Mouse (Mus musculus): ENCODE data around the gene Snx29.
"Not testable (repeated sequence)": the region's sequence is repeated elsewhere in the genome, so short reads cannot be mapped to it uniquely, and the experiment has no call there.

Snx29 gene

GRCm38 (mm10) chr16:11360576-11360975 lies 37.9 kb downstream of the Snx29 start:
- not testable (repeated sequence) for DNase-seq (ENCODE audit: low spot score)

DNA sequence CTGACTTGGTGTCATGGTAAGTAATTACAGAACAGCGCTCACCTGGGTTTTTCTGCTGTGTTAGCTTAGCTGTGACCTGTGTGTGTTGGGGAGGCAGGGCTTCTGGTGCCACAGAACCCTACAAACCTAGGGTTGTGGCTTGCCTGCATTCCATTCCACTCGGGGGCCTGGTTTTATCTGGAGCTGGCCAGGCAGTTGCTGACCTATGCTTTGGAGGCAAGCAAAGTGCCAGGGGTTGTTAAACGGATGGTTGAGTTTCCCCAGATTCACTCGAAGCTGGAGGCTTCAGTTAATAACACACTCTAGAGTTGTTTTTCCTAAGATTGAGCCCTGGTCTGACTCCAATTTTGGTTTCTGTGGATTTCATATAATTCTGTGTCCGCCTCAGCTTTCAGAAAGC lies 42.9 kb downstream of the Snx29 start:
- DNase-seq (ENCODE audit: low spot score): no peak

GRCm38 (mm10) chr16:11366851-11367250 lies 44.1 kb downstream of the Snx29 start:
- DNase-seq (ENCODE audit: low spot score): no peak

GRCm38 (mm10) chr16:11368412-11368811 lies 45.7 kb downstream of the Snx29 start:
- DNase-seq (ENCODE audit: low spot score): no peak

GRCm38 (mm10) chr16:11369162-11369561 lies 46.5 kb downstream of the Snx29 start:
- no peak for DNase-seq (ENCODE audit: low spot score)

- DNase-seq (ENCODE audit: low spot score): peak; percentile 22
Observed at GRCm38 (mm10) chr16:11369642-11370041, 46.9 kb downstream of the Snx29 start.

DNA sequence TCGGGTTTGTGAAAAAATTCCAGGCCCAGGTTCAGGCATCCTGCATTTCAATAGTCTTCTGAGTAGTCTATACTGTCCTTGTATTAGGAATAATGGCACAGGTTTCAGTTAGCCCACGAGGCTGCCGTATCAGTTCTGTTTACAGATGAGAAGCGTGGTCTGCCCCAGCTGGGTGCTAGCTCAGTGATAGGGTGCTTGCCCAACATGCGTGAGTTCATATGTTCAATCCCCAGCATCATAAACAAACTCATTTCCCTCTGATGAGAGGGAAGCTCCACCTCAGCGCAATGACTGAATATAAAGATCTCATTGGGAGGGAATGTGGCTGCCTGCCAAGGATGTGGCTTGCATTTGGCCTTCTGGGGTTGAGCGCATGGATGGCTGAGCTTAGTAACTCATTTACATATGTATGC lies 47.4 kb downstream of the Snx29 start:
- peak; percentile 59 for DNase-seq (ENCODE audit: low spot score)

DNA sequence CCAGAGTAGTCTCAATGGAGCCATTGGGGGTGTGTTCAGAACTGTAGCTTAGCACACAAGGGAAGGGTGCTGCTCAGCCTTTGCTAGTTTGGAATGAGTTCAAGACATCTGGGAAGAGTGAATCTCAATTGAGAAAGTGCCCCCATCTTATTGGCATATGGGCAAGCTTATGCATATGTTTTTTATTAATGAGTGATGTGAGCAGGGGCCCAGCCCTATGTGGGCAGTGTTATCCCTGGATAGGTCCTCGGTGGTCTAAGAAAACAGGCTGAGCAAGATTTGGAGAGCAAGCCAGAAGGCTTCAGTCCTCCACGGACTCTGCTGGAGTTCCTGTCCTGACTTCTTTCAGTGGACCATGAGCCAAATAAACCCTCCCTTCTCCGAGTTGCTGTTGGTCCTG lies 56.6 kb downstream of the Snx29 start:
- DNase-seq (ENCODE audit: low spot score): no peak

- no peak for DNase-seq (ENCODE audit: low spot score)
Observed at GRCm38 (mm10) chr16:11380038-11380437, 57.3 kb downstream of the Snx29 start.

GRCm38 (mm10) chr16:11380871-11381270 lies 58.2 kb downstream of the Snx29 start:
- DNase-seq (ENCODE audit: low spot score): no peak

- DNase-seq (ENCODE audit: low spot score): no peak
Observed at GRCm38 (mm10) chr16:11384361-11384760, 61.7 kb downstream of the Snx29 start.

GRCm38 (mm10) chr16:11385150-11385549 lies 62.4 kb downstream of the Snx29 start:
- DNase-seq (ENCODE audit: low spot score): no peak

DNA sequence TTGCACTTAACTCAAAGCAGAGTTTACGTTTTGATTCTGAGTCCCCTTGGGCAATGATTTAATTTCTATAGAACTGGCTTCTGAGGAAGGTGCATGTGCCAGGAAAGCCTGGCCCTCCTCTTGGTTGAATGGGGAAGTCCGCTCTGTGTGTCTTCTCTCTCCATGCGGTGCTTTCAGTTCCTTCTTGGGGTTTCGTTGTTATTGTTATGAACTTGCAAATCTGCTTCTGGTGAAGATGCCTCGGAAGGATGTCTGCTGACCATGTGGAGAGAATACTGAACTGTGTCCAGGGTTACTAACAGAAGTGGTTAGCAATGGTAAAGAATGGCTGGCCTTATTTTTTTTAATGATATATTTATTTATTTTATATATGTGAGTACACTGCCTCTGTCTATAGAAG lies 63.1 kb downstream of the Snx29 start:
- DNase-seq (ENCODE audit: low spot score): no peak

DNA sequence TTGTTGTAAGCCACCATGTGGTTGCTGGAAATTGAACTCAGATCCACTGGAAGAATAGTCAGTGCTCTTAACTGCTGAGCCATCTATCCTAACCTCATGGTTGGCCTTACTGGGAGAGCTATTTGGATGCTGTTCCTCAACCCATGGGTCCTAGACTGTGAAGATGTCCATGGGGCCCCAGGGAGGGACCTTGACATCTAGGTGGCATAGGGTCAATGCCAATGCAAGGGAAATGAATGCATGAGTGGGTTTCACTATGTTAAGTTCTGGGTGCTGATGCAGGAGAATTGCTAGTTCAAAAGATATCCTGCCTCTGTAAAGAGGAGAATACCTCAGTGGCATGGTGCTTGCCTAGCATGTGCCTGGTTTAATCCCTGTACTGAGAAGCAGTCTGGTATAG lies 63.5 kb downstream of the Snx29 start:
- DNase-seq (ENCODE audit: low spot score): no peak

GRCm38 (mm10) chr16:11388085-11388484 lies 65.4 kb downstream of the Snx29 start:
- no peak for DNase-seq (ENCODE audit: low spot score)

DNA sequence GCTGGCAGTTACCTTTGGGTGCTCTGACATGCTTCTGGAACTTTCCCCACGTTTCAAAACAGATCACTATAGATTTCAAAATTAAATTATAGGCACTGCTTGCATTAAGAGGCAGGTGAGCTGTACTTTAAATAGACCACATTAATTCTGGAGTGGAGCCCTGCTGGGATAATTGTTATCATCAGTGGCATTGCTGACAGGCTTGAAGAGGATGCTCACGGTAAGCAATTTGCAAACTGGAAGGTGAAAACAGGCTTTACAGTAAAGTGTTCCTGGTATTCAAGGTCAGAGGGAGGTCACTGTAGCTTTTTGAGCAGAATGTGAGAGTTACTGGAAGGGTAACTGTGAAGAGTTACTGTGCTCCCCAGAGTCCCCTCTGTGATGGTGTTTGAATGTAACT lies 66.6 kb downstream of the Snx29 start:
- DNase-seq (ENCODE audit: low spot score): no peak

DNA sequence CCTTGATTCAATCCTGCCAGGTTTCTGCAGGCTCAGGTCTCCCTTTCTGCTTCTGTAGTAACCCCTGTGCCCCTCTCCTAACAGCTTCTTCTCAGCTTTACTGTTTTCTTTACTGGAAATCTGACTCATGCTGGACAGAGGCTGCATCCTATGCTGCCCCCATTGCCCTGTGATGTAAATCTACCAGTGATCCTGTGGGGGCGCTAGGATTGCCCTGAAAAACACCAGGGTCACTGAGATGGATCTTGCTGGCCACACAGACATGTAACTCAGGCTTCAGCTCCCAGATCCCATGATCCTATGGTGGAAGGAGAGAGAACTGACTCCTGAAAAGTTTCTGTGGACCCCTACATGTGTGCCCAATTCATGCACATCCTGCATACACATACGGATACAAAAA lies 73.9 kb downstream of the Snx29 start:
- DNase-seq (ENCODE audit: low spot score): no peak

GRCm38 (mm10) chr16:11399386-11399785 lies 76.7 kb downstream of the Snx29 start:
- no peak for DNase-seq (ENCODE audit: low spot score)

GRCm38 (mm10) chr16:11399845-11400565 lies 77.3 kb downstream of the Snx29 start:
- DNase-seq (ENCODE audit: low spot score): no peak

GRCm38 (mm10) chr16:11400936-11401335 lies 78.2 kb downstream of the Snx29 start:
- no peak for DNase-seq (ENCODE audit: low spot score)

DNA sequence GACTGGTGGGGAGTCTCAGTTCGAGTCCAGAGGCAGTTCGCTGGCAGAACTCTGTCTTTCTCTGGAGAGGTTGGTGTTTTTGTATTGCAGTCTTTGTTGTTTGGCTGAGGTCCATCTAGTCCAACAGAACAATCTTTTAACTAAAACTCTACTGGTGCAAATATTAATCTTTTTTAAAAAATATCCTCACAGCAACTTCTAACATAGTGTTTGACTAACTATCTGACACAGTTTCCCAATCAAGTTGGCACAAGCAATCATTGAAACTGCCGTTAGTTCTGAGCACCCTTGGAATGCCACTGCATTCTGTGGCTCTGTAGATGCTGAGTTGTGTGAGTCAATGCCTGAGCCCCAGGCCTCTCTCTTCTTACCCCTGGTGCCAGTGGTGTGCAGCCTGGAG lies 82.5 kb downstream of the Snx29 start:
- no peak for DNase-seq (ENCODE audit: low spot score)

DNA sequence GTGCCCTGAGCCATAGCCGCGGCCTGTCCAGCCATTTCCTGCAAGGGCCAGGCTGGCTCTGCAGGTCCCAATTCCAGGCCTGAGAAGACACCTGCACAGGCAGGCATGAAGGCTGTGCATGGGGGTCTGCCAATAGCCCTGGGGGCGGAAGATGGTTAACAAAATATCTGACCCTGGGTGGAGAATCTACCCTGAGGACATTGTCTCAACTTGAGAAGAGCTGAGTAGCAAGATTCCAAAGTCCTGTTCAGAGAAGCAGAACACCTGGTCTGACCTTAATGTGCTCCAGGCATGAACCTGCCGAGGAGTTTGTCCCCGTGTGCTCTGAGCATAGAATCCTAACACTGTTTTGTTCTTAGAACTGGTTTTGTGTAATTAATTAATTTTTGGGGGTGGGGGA lies 83.5 kb downstream of the Snx29 start:
- DNase-seq (ENCODE audit: low spot score): no peak

DNA sequence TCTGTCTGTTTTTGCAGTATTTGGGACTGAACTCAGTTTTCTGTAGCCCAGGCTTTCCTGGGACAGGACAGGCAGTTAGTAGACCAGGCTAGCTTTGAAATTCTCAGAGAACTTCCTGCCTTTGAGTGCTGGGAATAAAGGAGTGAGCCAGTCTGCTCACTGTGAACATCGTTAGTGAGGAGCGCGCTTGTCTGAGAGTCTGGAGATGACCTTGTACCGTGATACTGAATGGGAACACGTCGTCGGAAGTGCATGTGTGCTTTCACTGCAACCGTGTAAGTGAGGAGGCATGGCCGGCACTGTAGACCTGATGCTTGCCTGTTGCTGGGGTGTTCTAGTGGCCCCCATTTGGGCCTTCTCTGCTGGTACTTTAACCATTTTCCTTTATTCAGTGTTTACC lies 83.9 kb downstream of the Snx29 start:
- DNase-seq (ENCODE audit: low spot score): no peak

- DNase-seq (ENCODE audit: low spot score): peak; percentile 62
Observed at GRCm38 (mm10) chr16:11407932-11408620, 85.4 kb downstream of the Snx29 start.
